Mouse (Mus musculus) ES-E14 (cell line): ENCODE measurements around the gene Aunip. TPM values are rescaled to one million over a fixed set of nuclear protein-coding genes. Genes with fewer than 3 reads are reported as not detected.

Experiments
- DNase-seq: peaks from one replicate; pipeline ENCODE4 v3.0.0-alpha.2; 2013; ENCODE audit warnings: low read depth, low spot score
- H3K27ac ChIP-seq: 2 replicates; pipeline ENCODE4 v1.5.1; 2012; ENCODE audit warnings: low read depth, mild to moderate bottlenecking, low read length, moderate library complexity, mixed read lengths; ENCODE audit not compliant: poor library complexity, insufficient read depth, severe bottlenecking
- H3K36me3 ChIP-seq: 2 replicates; pipeline ENCODE4 v1.6.1; 2012; ENCODE audit warnings: mild to moderate bottlenecking, low read length, moderate library complexity, mixed read lengths; ENCODE audit not compliant: control insufficient read depth, poor library complexity, insufficient read depth, severe bottlenecking
- H3K4me1 ChIP-seq, 2 experiments: fragments of 150-350 bp in 1 of 2; sonication (generic) in 1 of 2; 2 replicates each; pipeline ENCODE4 v1.6.1; 2012; ENCODE audit warnings: low read length in 2 of 2, mild to moderate bottlenecking in 1 of 2, mixed read lengths in 1 of 2; ENCODE audit not compliant: control insufficient read depth in 2 of 2, insufficient read depth in 2 of 2, poor library complexity in 1 of 2
- H3K4me3 ChIP-seq, 2 experiments: fragments of 150-350 bp in 1 of 2; sonication (generic) in 1 of 2; 2 replicates each; pipeline ENCODE4 v1.5.1; 2012; ENCODE audit warnings: low read length in 2 of 2, low read depth in 1 of 2, mild to moderate bottlenecking in 1 of 2, mixed read lengths in 1 of 2; ENCODE audit not compliant: insufficient read depth in 1 of 2, poor library complexity in 1 of 2, severe bottlenecking in 1 of 2
- H3K9ac ChIP-seq: 2 replicates; pipeline ENCODE4 v1.6.1; 2012; ENCODE audit warnings: low read depth, mild to moderate bottlenecking, low read length, mixed read lengths; ENCODE audit not compliant: poor library complexity, insufficient read depth, severe bottlenecking
- H3K9me3 ChIP-seq: fragments of 150-350 bp; sonication (generic); 2 replicates; pipeline ENCODE4 v1.6.1; 2012; ENCODE audit warnings: low read depth, mild to moderate bottlenecking, low read length; ENCODE audit not compliant: control insufficient read depth, insufficient read depth
- CHD2 ChIP-seq: IDR thresholded peaks from 2 replicates; pipeline ENCODE4 v1.6.1; 2014; ENCODE audit warnings: mild to moderate bottlenecking, low read depth, low read length, inconsistent platforms
- HCFC1 ChIP-seq: IDR thresholded peaks from 2 replicates; pipeline ENCODE4 v1.6.1; 2012; ENCODE audit warnings: low read length, inconsistent platforms, borderline replicate concordance; ENCODE audit not compliant: insufficient read depth
- MAFK ChIP-seq: IDR thresholded peaks from 2 replicates; pipeline ENCODE4 v1.6.1; 2014; ENCODE audit warnings: mild to moderate bottlenecking, low read depth, low read length, inconsistent platforms; ENCODE audit not compliant: insufficient read depth
- ZC3H11A ChIP-seq: IDR thresholded peaks from 2 replicates; pipeline ENCODE4 v1.6.1; 2012; ENCODE audit warnings: low read depth, mild to moderate bottlenecking, inconsistent platforms, low read length, borderline replicate concordance
- ZNF384 ChIP-seq: IDR thresholded peaks from 2 replicates; pipeline ENCODE4 v1.6.1; 2012; ENCODE audit warnings: low read depth, low read length, inconsistent platforms
- in situ Hi-C, 2 experiments: fragments of 600-800 bp; cut with MboI; formaldehyde crosslinking; loops; one replicate each; pipeline ENCODE4 v1.15.1; 2025; ENCODE audit warnings: low sequenced_read_pairs in 2 of 2, inconsistent platforms in 1 of 2; ENCODE audit not compliant: unreplicated experiment in 2 of 2
- total RNA-seq: library from RNA; depleted of rRNA; stranded (reverse); fragments of 300-350 nt; gene quantifications from 2 replicates; pipeline ENCODE4 v1.2.3, GENCODE M21; 2012

The Aunip gene
- total RNA-seq, 1 experiment, result 18.3 TPM

DNA sequence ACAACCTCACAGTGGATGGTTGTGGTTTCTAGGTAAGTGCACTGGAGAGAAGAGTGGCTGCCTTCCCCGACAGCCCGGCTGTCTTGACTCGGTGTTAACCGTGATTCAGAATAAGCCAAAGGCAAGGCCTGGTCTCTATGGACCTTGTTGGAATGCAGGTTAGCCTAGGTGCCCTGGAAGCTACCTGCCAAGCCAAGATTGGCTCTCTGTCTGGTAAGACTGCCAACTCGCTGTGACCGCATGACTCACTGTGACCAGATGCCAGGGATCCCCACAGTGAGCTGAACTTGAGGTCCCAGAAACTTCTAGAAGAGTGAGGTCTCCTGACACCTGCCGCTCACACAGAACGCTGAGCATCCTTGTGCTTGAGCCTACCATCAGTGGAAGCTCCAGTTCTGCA is 33.9 kb upstream of the Aunip start:
- peaks cover 24% of the 10 kb centered on the region for H3K36me3 ChIP-seq
- no peak for DNase-seq

DNA sequence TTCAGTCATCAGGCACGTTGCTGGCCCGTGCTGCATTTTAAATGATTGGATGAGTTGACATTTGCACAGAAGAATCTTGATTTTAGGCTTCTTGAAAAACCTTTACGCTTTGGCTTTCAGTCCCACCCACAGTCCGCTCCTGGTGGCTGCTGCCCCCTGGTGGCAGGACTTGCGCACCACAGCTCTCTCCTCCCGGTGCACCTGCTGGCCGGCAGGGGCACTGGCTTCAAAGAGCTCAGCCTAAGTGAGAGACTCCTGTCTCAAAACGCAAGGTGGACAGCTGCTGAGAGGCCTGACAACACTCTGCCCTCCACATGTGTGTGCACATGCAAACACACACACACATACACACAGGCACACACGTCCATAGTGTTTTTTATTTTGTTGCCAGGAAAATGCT is 32.8 kb upstream of the Aunip start:
- no peak overlapping the region for H3K9ac ChIP-seq
- DNase-seq, result peak; percentile 78
- in situ Hi-C loops, result loop anchor here in 1 of 2 experiments (5.0 kb wide), 1 partner anchor 71 kb away; no protein-coding TSS in a partner anchor
- no peaks in the 10 kb centered on the region for H3K9me3 ChIP-seq
- peak; percentile 66; the same call in 1 of the 2 replicates for TF ChIP-seq HCFC1
- TF ChIP-seq CHD2, result no peak
- peak; percentile 57; the same call in 1 of the 2 replicates for TF ChIP-seq ZNF384
- TF ChIP-seq ZC3H11A, result peak; percentile 94; the same call in 1 of the 2 replicates
- TF ChIP-seq MAFK, result no peak
- H3K4me1 ChIP-seq, result peaks cover 0 to 14% of the 10 kb centered on the region in 2 experiments; a peak in 3 of 4 replicates
- H3K4me3 ChIP-seq, result no peak overlapping the region
- no peak overlapping the region for H3K27ac ChIP-seq
- H3K36me3 ChIP-seq, result peaks cover 19% of the 10 kb centered on the region

More for the DNA sequence above, 33.9 kb upstream of the Aunip start:
- Histone ChIP-seq H3K9me3 (no peaks in the 10 kb centered on the region), H3K9ac (no peak overlapping the region), H3K27ac (no peak overlapping the region), H3K4me1 (peaks cover 0 to 15% of the 10 kb centered on the region in 2 experiments; a peak in 3 of 4 replicates), H3K4me3 (no peak overlapping the region)
- in situ Hi-C loops, result loop anchor here in 1 of 2 experiments (5.0 kb wide), 1 partner anchor 70 kb away; no protein-coding TSS in a partner anchor
- TF ChIP-seq HCFC1, result no peak
- TF ChIP-seq ZNF384, result no peak
- TF ChIP-seq ZC3H11A, result no peak
- no peak for TF ChIP-seq CHD2
- no peak for TF ChIP-seq MAFK

DNA sequence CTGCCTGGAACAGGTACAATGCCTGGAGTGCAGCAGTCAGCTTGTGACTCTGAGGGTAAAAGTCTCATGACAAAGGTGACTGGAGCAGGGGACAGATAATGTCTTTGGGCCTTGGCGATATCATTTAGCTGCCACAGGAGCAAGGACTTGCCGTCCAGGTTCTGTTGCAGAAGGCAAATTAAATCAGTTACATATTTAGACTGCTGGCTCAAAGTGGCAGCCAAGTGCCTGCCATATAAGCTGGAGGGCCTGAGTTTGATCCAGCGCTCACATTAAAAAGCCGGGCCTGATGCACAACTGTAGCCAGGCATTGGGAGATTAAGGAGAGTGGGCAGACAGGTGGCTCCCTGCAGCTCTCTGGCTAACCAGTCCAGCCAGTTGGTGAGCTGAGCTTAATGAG is 31.0 kb upstream of the Aunip start:
- H3K9ac ChIP-seq, result no peak overlapping the region
- no peak overlapping the region for H3K27ac ChIP-seq
- H3K36me3 ChIP-seq, result peaks cover 6% of the 10 kb centered on the region; the same call in 1 of the 2 replicates
- no peak for DNase-seq
- no peak for TF ChIP-seq ZNF384
- no peak for TF ChIP-seq ZC3H11A
- TF ChIP-seq MAFK, result no peak
- no peak for TF ChIP-seq HCFC1
- no peak for TF ChIP-seq CHD2
- in situ Hi-C loops, result loop anchor here in 1 of 2 experiments (5.0 kb wide), 1 partner anchor 73 kb away; no protein-coding TSS in a partner anchor
- no peak overlapping the region for H3K4me3 ChIP-seq
- peaks cover 0 to 9% of the 10 kb centered on the region in 2 experiments; a peak in 1 of 4 replicates for H3K4me1 ChIP-seq
- H3K9me3 ChIP-seq, result no peaks in the 10 kb centered on the region

DNA sequence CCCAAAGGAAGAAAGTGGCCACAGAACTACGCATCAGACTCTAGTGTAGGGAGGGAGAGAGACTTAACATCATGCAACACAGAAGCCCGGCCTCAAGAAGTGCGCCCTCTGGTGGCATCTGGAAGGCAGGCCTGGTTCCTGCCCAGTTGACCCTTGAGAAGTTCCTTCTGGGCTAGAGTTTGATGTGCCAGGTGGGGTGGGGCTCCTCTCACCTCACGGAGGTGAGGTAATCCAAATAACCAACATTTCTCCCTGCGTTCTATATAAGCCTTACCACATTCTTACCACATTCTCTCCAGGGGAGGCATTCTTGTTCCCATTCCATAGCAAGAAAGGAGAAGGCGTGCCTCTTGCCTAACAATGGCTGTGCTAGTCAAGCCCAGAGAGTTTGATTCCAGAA is 29.9 kb upstream of the Aunip start:
- peaks cover 0 to 6% of the 10 kb centered on the region in 2 experiments; a peak in 1 of 4 replicates for H3K4me1 ChIP-seq
- H3K9me3 ChIP-seq, result no peaks in the 10 kb centered on the region
- H3K36me3 ChIP-seq, result peaks cover 4% of the 10 kb centered on the region; the same call in 1 of the 2 replicates
- in situ Hi-C loops, result no loop called here
- H3K4me3 ChIP-seq, result no peak overlapping the region
- TF ChIP-seq CHD2 (no peak), MAFK (no peak), ZNF384 (0 out of 2 replicates have a peak, but pooled peaks have one; percentile 5), HCFC1 (peak; percentile 37; the same call in 1 of the 2 replicates), ZC3H11A (0 out of 2 replicates have a peak, but pooled peaks have one; percentile 37)
- no peak overlapping the region for H3K9ac ChIP-seq
- DNase-seq, result peak; percentile 94
- H3K27ac ChIP-seq, result no peak overlapping the region; the same call in 1 of the 2 replicates
